27 mouse cellular contexts compared by ENCODE assay signal in genomic region chr10:58395723-58396122, GRCm38 (mm10). TPM values are rescaled to one million over a fixed set of nuclear protein-coding genes. Genes with fewer than 3 reads are reported as not detected.
DNase-seq lines count a peak whose midpoint lies in the region; ATAC-seq and TF ChIP-seq lines count a peak whose summit lies in the region.
"Had no signal": no experiment of that assay in that cellular context is flagged by ENCODE, and none has a peak within 500 bp of the region (broad histone marks: within the 10 kb centered on the region; RNA-seq: fewer than 3 reads in every experiment).

No protein-coding gene starts in this region.

- no peak for TF ChIP-seq EP300 in heart, adult 2 months (IDR thresholded peaks at IDR 0.05; ENCODE audit: insufficient read depth, low read depth, low read length)
- TF ChIP-seq EP300 in lung, postnatal 0 days (IDR thresholded peaks at IDR 0.05), result peak; percentile 88

- peaks cover 44% of the 10 kb centered on the region for H3K36me3 ChIP-seq in heart, adult 2 months (ENCODE audit: control insufficient read depth, insufficient read depth, low read length)
- H3K36me3 ChIP-seq in heart, embryonic 15.5 days, result peaks cover 8% of the 10 kb centered on the region
- H3K36me3 ChIP-seq in lung, postnatal 0 days (ENCODE audit: insufficient read depth, low read length), result 0 out of 2 replicates have a peak, but pooled peaks cover 10% of the 10 kb centered on the region
- peaks cover 13% of the 10 kb centered on the region for H3K36me3 ChIP-seq in myocyte (ENCODE audit: control insufficient read depth, insufficient read depth)

- no peak overlapping the region for H3ac ChIP-seq in myocyte (ENCODE audit: control insufficient read depth, insufficient read length)

- H3K4me1 ChIP-seq in heart, adult 2 months (ENCODE audit: control insufficient read depth, insufficient read depth, low read length), result peaks cover 22% of the 10 kb centered on the region
- peaks cover 47% of the 10 kb centered on the region for H3K4me1 ChIP-seq in heart, embryonic 15.5 days (replicated peaks)
- H3K4me1 ChIP-seq in lung, postnatal 0 days (ENCODE audit: insufficient read depth, low read depth, low read length), result peaks cover 43% of the 10 kb centered on the region; the same call in 1 of the 2 replicates
- H3K4me1 ChIP-seq: hindbrain, embryonic 13.5 days; limb, embryonic 10.5 days; neural tube, embryonic 12.5 days had no signal

- H3K27ac ChIP-seq in heart, adult 2 months, result peak overlapping the region; percentile 87
- peak overlapping the region; percentile 93 for H3K27ac ChIP-seq in heart, embryonic 15.5 days
- peak overlapping the region; percentile 85 for H3K27ac ChIP-seq in lung, postnatal 0 days (ENCODE audit: low read length)
- H3K27ac ChIP-seq: hindbrain, embryonic 13.5 days; kidney, embryonic 15.5 days; limb, embryonic 10.5 days; midbrain, embryonic 13.5 days; neural tube, embryonic 12.5 days had no signal

- intact Hi-C loops in heart, adult 2 months (cut with DNase I), result loop anchor here (1.0 kb wide), 1 partner anchor 10 kb away; no protein-coding TSS in a partner anchor
- intact Hi-C loops in heart, postnatal 14 days (cut with DNase I), result loop anchor here (2.0 kb wide), 1 partner anchor 13 kb away; no protein-coding TSS in a partner anchor
- intact Hi-C loops in heart, postnatal 10 days (cut with DNase I), result loop anchor here (2.0 kb wide), 1 partner anchor 17 kb away; no protein-coding TSS in a partner anchor

- H3K4me3 ChIP-seq in heart, adult 2 months, result peak overlapping the region; percentile 54
- peak overlapping the region; percentile 49 for H3K4me3 ChIP-seq in heart, embryonic 15.5 days
- peak overlapping the region; percentile 37 for H3K4me3 ChIP-seq in lung, postnatal 0 days (ENCODE audit: low read depth, low read length)
- no peak overlapping the region for H3K4me3 ChIP-seq in myocyte
- H3K4me3 ChIP-seq: forebrain, embryonic 13.5 days; hindbrain, embryonic 13.5 days; kidney, embryonic 15.5 days; limb, embryonic 10.5 days; liver, embryonic 15.5 days; midbrain, embryonic 13.5 days; neural tube, embryonic 12.5 days had no signal

- no peak overlapping the region for H3K9ac ChIP-seq in heart, adult 2 months (ENCODE audit: low read depth, low read length)
- H3K9ac ChIP-seq in heart, embryonic 15.5 days, result peak overlapping the region; percentile 31
- peak overlapping the region; percentile 13; the same call in 1 of the 2 replicates for H3K9ac ChIP-seq in lung, postnatal 0 days (replicated peaks; ENCODE audit: low read depth)
- H3K9ac ChIP-seq: forebrain, embryonic 13.5 days; hindbrain, embryonic 13.5 days; kidney, embryonic 15.5 days; liver, embryonic 15.5 days; midbrain, embryonic 13.5 days; neural tube, embryonic 12.5 days had no signal

- H3K9me3 ChIP-seq in heart, embryonic 15.5 days (replicated peaks), result no peaks in the 10 kb centered on the region
- no peaks in the 10 kb centered on the region for H3K9me3 ChIP-seq in lung, postnatal 0 days (ENCODE audit: low read length)
- H3K9me3 ChIP-seq: forebrain, embryonic 13.5 days; G1E; hindbrain, embryonic 13.5 days; kidney, embryonic 15.5 days; limb, embryonic 10.5 days; liver, embryonic 15.5 days; midbrain, embryonic 13.5 days; neural tube, embryonic 12.5 days had no signal

- no peaks in the 10 kb centered on the region for H3K27me3 ChIP-seq in heart, adult 2 months (ENCODE audit: control insufficient read depth, insufficient read depth, low read length)
- H3K27me3 ChIP-seq in heart, embryonic 15.5 days, result no peaks in the 10 kb centered on the region
- H3K27me3 ChIP-seq in lung, postnatal 0 days (replicated peaks; ENCODE audit: insufficient read depth, low read length), result no peaks in the 10 kb centered on the region
- no peaks in the 10 kb centered on the region for H3K27me3 ChIP-seq in myocyte (ENCODE audit: control insufficient read depth, insufficient read depth, insufficient read length)
- H3K27me3 ChIP-seq: CH12.LX; forebrain, embryonic 13.5 days; hindbrain, embryonic 13.5 days; kidney, embryonic 15.5 days; liver, embryonic 15.5 days; midbrain, embryonic 13.5 days; neural tube, embryonic 12.5 days; Patski had no signal

- TF ChIP-seq POLR2A in heart, adult 2 months (IDR thresholded peaks at IDR 0.05; ENCODE audit: insufficient read depth, low read depth, low read length), result no peak
- TF ChIP-seq POLR2A in myocyte (IDR thresholded peaks at IDR 0.05; ENCODE audit: insufficient read length, low read depth), result no peak

- TF ChIP-seq CTCF in heart, adult 2 months (IDR thresholded peaks at IDR 0.05), result no peak
- TF ChIP-seq CTCF in lung, postnatal 0 days (IDR thresholded peaks at IDR 0.05), result no peak

- 26% methylated on average over 2 of the region's 2 CpGs for WGBS in heart, adult 2 months
- WGBS in heart, embryonic 15.5 days, result 42% methylated on average over 2 of the region's 2 CpGs
- 44% methylated on average over 2 of the region's 2 CpGs for WGBS in lung, postnatal 0 days

- peak overlapping the region; percentile 57 for H3K4me2 ChIP-seq in heart, embryonic 15.5 days
- peak overlapping the region; percentile 46 for H3K4me2 ChIP-seq in lung, postnatal 0 days (replicated peaks; ENCODE audit: low read depth, low read length)
- H3K4me2 ChIP-seq in myocyte (ENCODE audit: low read depth), result peak overlapping the region; percentile 32
- H3K4me2 ChIP-seq: forebrain, embryonic 13.5 days; hindbrain, embryonic 13.5 days; liver, embryonic 15.5 days; midbrain, embryonic 13.5 days; neural tube, embryonic 12.5 days had no signal

- H3K79me2 ChIP-seq in heart, adult 2 months (replicated peaks; ENCODE audit: control insufficient read depth, insufficient read depth, low read length), result peaks cover 2% of the 10 kb centered on the region
- peaks cover 85% of the 10 kb centered on the region for H3K79me2 ChIP-seq in myocyte (ENCODE audit: control insufficient read depth, insufficient read depth)

- no peak for DNase-seq in heart, adult 2 months
- no peak for DNase-seq in heart, postnatal 14 days
- DNase-seq in heart, postnatal 10 days, result no peak
- DNase-seq in lung, postnatal 0 days (ENCODE audit: low spot score), result peak; percentile 81
- DNase-seq in lung, postnatal 10 days, result no peak
- DNase-seq in adrenal gland, postnatal 4 days (ENCODE audit: low spot score in 2 of 2), result no peak
- DNase-seq: adrenal gland, postnatal 36 days; B cell, adult 2 months; cerebellum, adult 11 months; cerebellum, postnatal 36 days; kidney, adult 11 months; layer of hippocampus, adult 9-11 months; liver; right cerebral cortex, postnatal 14 days; thymus, postnatal 14 days had no signal

- ATAC-seq in heart, embryonic 15.5 days (replicated peaks; ENCODE audit: insufficient number of reproducible peaks, insufficient read depth, low FRiP score, low read depth), result no peak
- peak; percentile 75 for ATAC-seq in lung, postnatal 0 days
- ATAC-seq: forebrain, embryonic 13.5 days; midbrain, embryonic 13.5 days; Patski had no signal

TF ChIP-seq in myocyte, 11 proteins besides CTCF, POLR2A, EP300 and RAD21:
- TF ChIP-seq USF1 (IDR thresholded peaks at IDR 0.05; ENCODE audit: low read depth), result no peak
- no peak for TF ChIP-seq E2F4 (IDR thresholded peaks at IDR 0.05; ENCODE audit: insufficient read depth)
- TF ChIP-seq MYOG (IDR thresholded peaks at IDR 0.05; ENCODE audit: control insufficient read depth in 1 of 3, insufficient read depth in 1 of 3, insufficient read length in 2 of 3, low read depth in 2 of 3), result no peak
- TF ChIP-seq POLR2AphosphoS2 (IDR thresholded peaks at IDR 0.05; ENCODE audit: insufficient read length, low read depth), result no peak
- TF ChIP-seq MAX (IDR thresholded peaks at IDR 0.05; ENCODE audit: low read depth), result no peak
- TF ChIP-seq TCF12 (IDR thresholded peaks at IDR 0.05; ENCODE audit: insufficient read depth, poor library complexity, severe bottlenecking), result no peak
- TF ChIP-seq SRF (IDR thresholded peaks at IDR 0.05; ENCODE audit: control insufficient read depth, insufficient read length, low read depth), result no peak
- no peak for TF ChIP-seq TCF3 (IDR thresholded peaks at IDR 0.05; ENCODE audit: insufficient read length, low read depth)

RNA-seq across cellular contexts. Expression of gene Ranbp2, which starts 51.0 kb away (rescaled TPM):
- total RNA-seq in heart, adult 2 months (2021), result 10 to 100 TPM; 47.5 to 53.5 TPM
- polyA plus RNA-seq in heart, adult 2 months (2012; rRNA removed), result 3.2 and 9.5 TPM in 2 replicates
- total RNA-seq in heart, postnatal 14 days (2021), result 10 to 100 TPM; 52.6 to 54.4 TPM
- polyA plus RNA-seq in heart, embryonic 15.5 days (2015; fragmentation: Nextera tagmentation; extraction: Ambion mirVana), result 14.9 and 15.5 TPM in 2 replicates
- 10 to 100 TPM; 56.6 to 59.4 TPM for total RNA-seq in heart, postnatal 10 days (2021)
- polyA plus RNA-seq in lung, postnatal 0 days (2015; fragmentation: Nextera tagmentation; extraction: Ambion mirVana), result 12.6 and 15.3 TPM in 2 replicates
- 7.8 TPM for polyA plus RNA-seq in myocyte (2012; fragmentation: generic; extraction: Trizol)
- total RNA-seq in adrenal gland, postnatal 4 days (2021), result 10 to 100 TPM; 69.2 to 80.6 TPM
